Mouse (Mus musculus): ENCODE results near the gene Ccdc106. TPM values are rescaled to one million over a fixed set of nuclear protein-coding genes. Genes with fewer than 3 reads are reported as not detected.

The Ccdc106 gene
- total RNA-seq, 2 experiments from 2014 or later: 0.26 to 0.32 TPM

DNA sequence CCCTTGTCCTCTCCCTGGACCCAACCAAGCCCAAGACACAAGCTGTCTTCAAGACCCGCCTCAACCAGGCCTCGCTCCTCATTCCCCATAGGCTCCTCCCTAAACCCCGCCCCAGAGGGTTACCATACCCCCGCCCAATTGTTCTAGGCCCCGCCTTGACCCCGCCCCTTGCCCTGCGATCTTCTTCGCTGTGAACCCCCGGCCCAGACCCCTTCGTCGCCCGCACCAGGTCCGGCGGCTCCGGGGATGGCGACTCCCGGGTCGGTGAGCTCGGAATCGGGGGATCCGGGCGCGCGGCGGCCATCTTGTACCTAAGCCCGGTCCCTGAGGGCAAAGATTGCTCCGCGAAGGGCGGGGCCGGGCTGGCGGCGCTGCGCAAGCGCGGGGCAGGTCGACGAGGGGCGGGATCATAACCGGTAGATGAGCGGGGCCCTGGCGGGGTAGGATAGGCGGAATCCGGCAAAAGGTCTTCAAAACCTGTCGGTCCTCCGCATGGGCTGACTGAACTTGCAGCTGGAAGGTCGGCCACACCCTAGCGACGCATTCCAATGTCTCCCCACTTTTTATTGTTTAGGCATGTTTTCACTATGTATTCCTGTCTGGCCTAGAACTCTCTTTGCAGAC, 17.9 kb downstream of the Ccdc106 start, which contains the start of gene Zfp784:
Zfp784 (minus strand) TSS at position 338 of the 624 bp plus-strand sequence.
- peak; percentile 96 for DNase-seq
- intact Hi-C loops (cut with DNase I): no loop called here

DNA sequence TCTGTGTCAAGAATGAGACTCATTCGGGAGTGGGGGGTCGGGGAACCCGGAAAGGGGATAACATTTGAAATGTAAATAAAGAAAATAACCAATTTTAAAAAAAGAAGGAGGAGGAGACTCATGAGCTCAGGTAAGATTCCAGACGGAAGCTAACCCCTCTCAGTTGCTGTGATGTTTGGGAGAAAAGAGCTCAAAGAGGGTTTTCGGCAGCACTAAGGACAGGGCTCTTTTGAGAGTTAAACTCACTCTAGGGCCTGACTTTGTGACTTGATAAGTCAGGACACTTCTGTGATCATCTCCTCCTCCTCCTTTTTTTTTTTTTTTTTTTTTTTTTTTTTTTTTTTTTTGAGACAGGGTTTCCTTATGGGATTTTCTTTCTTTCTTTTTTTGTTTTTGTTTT, 18.6 kb downstream of the Ccdc106 start:
- DNase-seq: no peak
- intact Hi-C loops (cut with DNase I): no loop called here

DNA sequence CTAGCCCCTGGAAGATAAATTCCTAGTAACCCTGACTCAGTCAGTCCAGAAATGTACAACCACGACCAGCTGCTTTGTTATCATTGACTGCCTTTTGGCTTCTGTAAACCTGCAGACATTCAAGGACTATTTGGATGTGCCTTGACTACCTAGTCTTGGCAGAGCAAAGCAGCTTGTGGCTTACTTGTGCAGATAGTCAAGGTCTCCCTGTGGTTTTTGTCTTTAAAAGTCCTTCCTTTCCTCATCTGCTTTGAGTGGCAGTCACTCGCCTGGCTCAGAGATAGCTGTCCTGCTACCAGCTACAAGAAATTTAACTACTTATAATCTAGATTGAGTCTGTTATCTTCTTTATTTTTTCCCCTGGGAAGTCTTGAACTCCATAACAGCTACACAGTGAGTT, 24.6 kb downstream of the Ccdc106 start:
- intact Hi-C loops (cut with DNase I): no loop called here
- no peak for DNase-seq

DNA sequence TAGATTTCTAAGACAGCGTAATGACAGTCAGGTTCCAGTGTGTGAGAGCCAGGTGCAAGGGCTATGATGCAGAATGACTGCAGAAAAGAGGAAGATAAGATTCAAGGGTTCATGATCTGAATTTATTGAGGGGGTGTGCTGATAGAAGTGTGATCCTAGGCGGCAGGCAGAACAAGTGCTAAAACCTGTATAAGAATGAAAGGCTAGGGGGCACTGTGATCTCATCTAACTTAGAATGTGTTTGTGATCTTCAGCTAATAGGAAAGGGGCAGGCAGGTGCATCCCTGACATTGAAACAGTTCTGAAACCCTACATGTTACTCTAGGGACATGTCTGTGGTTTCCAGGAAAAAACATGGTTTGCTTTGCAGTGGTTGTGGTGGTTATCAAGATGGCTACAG, 25.8 kb downstream of the Ccdc106 start:
- intact Hi-C loops (cut with DNase I): no loop called here

DNA sequence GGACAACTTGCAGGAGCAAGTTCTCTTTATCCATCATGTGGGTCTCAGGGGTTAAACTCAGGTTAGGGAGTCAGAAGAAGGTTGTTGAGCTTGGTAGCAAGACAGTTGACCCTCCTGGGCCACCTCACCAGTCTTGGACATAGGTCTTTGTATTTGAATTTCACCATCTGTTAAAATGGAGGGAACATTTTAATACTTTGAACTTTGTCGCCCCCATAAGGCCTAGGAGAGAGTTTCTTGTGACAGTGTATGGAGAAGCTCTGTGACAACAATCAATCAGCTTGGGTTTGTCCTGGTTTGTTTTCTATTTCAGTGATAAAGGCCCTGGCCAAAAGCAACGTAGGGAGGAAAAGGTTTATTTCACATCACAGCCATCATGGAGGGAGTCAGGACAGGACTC, 27.0 kb downstream of the Ccdc106 start:
- DNase-seq: peak; percentile 53 to 68
- intact Hi-C loops (cut with DNase I): loop anchor here (1.0 kb wide), 1 partner anchor 104 kb away; no protein-coding TSS in a partner anchor

More for the DNA sequence above, 25.8 kb downstream of the Ccdc106 start:
- DNase-seq: no peak

DNA sequence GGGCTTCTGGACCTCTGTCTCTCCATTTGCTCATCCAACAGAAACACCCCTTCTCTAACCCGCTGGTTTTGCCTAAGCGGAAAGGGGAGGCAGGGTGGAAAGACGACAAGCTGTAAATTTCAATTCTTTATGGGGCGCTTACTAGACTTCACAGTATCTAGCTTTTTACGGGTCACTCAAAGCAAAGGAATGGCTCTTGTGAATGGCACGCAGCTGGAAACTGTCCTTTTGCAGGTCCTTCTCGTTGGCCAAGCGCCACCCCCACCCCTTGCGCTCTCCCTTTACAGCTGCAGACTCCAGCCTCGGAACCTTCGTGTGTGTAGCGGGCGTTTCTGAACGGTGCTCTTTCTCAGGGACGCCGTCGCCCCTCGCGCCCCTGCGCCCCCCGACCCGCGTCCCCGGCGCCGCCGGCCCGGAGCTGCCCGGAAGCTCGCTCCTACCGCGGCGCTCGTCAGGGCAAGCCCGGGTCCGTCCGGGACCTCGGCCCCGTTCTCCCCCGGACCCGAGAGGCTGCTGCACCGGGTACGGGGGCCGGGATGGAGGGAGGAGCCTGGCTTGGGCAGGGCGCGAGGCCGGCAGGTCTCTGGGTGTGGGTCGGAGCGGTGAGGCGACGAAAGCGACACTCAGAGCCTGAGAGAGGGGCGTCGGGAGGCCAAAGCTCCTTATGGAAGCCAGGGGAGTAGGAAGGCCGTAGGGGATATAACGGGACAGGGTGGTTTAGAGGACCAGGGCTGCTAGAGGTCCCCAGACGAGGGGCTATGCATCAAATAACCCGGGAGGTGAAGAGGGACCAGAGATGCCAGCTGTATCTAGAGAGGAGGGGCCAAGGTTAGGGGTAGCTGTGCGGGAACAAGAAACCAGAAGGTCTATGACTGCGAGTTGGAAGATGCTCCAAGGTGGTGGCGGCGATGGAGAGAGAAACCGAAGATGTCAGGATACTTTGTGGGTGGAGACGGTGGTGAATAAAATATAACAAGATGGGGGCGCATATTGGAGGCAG, 31.1 kb downstream of the Ccdc106 start, which contains the start of gene Zfp580:
Zfp580 (plus strand) TSS at position 346 of the 1,000 bp plus-strand sequence.
- peak; percentile 83 to 87 for DNase-seq
- intact Hi-C loops (cut with DNase I): loop anchor here (2.0 to 10.0 kb wide), 2 partner anchors 55 to 367 kb away; partner anchors contain the start of genes Hspbp1 and Zfp579

DNA sequence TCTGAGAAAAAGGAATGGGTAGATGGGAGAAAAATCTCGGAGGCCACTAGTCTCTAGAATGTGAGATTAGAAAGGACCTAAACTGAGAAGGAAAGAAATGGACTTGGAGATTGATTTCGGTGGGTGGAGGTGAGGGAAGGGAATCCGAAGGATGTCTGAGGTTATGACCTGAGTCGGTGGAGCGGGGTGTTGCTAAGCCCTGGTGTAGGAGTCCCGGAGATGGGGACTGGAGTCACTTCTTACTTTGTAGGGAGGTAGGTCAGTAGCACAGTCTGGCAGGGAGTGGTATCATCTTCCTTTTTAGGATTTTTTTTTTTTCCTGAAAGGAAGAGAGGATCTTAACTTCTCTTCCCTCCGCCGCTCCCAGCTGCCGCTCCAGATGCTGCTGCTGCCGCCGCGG, 32.1 kb downstream of the Ccdc106 start:
- intact Hi-C loops (cut with DNase I): loop anchor here (10.0 kb wide), 1 partner anchor 368 kb away; the partner anchor contains the start of gene Hspbp1
- no peak for DNase-seq

DNA sequence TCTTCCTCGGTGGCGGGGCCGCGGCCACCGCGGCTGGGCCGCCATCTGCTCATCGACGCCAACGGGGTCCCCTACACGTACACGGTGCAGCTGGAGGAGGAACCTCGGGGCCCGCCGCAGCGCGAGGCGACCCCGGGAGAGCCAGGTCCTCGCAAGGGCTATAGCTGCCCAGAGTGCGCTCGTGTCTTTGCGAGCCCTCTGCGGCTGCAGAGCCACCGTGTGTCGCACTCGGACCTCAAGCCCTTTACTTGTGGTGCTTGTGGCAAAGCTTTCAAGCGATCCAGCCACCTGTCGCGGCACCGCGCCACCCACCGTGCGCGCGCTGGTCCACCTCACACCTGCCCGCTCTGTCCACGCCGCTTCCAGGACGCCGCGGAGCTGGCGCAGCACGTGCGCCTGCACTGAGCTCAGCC, 32.6 kb downstream of the Ccdc106 start:
- no peak for DNase-seq
- intact Hi-C loops (cut with DNase I): loop anchor here (10.0 kb wide), 1 partner anchor 368 kb away; the partner anchor contains the start of gene Hspbp1

DNA sequence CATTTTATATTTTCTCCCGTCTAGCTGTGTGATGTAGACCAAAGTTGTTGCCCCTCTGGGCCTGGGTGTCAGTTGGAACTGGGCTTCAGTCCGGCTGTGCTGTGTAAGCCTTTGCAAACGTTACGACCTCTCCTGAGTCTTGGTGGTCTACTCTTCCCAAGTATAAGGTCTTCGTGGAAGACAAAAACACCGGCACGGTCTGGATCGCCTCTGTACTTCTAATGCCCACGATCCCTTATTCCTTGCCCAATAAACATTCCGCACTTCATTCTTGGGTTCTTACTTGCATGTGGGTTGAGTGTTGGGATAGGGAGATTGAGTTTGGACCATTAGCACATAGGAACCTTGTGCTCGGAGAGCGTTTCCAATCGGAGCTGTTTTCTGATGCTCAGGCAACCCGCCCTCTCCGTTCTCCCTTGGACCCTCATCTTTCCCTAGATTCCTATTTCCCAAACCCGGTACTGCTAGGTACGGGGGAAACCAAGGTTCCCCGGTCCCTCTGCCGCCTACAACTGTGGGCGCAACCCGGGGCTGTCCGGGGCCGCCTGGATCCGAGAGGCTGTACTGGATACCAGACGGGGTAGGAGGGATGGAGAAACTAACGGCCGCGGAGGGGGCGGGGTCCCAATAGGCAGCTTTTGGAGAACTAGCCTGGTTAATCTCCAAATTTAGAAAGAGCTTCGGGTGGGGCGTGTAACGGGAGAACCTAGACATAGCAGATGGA, 33.3 kb downstream of the Ccdc106 start:
- intact Hi-C loops (cut with DNase I): loop anchor here (10.0 kb wide), 1 partner anchor 369 kb away; the partner anchor contains the start of gene Hspbp1
- no peak for DNase-seq

DNA sequence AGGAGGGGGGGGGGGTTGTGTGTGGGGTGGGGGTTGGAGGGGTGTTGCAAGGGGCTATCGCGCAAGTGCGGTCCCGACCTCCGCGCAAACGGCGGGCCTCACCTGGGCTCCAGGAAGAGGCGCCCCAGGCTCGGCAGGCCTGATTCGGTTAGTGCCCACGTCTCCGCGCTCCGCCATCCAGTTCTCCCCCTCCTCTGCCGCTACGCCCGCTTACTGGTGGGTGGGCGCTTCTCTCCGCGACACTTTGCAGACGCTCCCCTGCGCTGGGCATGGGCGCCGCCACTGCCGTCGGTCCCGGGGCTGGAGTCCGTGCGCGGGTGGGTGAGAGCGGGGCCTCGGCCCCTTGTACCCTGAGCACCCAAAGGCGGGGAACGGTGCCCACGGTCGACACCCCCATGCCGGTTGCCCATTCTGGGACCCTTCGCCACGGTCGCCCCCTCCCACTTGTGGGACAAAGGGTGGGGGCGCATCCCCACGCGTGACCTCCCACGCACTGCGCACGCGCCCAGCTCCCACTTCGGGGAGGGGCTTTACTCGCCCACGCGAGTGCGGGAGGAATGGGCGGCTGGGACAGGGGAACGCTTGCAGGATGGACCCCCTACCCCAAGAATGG, 36.4 kb downstream of the Ccdc106 start:
- intact Hi-C loops (cut with DNase I): loop anchor here (10.0 kb wide), 1 partner anchor 372 kb away; the partner anchor contains the start of gene Hspbp1
- DNase-seq: no peak

DNA sequence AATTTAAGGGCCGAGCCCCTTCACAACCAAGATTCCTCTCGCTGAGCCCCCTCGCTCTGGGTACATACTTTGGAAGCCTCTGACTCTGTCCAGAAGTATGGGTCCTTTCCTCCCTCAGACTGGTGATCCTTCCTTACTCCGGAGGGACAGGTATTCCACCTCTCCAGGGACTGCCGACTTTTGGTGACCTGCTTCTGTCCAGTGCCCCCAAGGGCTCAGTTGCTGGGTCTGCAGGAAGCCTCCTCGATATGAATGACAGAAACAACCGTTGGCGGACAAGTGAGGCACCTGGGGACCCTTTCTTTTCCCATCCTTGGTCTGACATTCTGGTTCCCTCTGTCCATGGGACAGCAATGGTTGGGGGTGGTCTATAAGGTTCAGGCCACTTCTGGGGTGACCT, 37.0 kb downstream of the Ccdc106 start:
- intact Hi-C loops (cut with DNase I): loop anchor here (10.0 kb wide), 1 partner anchor 373 kb away; the partner anchor contains the start of gene Hspbp1
- no peak for DNase-seq

DNA sequence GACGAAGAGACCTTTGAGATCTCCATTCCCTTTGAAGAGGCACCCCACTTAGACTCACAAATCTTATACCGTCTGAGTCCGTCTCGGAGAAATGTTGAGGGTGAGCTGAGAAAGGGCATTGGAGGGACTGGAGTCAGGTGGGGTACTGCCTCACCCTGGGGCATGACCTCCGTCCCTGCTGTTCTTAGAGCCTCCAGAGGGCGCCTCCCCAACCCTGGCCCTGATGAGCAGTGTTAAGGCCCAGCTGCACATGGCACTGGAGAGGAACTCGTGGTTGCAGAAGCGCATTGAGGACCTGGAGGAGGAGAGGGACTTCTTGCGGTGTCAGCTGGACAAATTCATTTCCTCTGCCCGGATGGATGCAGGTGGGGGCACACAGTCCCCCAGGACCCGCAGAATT, 37.5 kb downstream of the Ccdc106 start:
- no peak for DNase-seq
- intact Hi-C loops (cut with DNase I): loop anchor here (10.0 kb wide), 1 partner anchor 373 kb away; the partner anchor contains the start of gene Hspbp1

DNA sequence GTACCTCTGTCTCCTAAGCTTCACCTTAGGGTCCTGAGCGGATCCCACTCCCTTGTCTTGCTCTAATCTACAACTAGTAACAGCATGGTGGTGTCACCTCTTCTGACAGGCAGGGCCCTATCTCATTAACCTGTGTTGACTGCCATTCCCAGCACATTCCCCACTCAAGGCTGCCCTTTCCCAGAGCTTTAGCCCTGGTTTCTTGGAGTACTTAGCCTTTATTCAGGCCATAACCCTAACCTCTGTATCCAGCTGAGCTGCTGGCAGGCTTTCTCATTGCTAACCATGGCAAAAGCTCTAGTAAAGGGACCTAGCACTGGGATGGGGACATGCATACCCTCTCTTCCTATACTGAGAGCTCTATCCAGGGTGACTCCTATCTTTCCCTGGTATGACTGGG, 38.3 kb downstream of the Ccdc106 start:
- DNase-seq: no peak
- intact Hi-C loops (cut with DNase I): loop anchor here (10.0 kb wide), 1 partner anchor 374 kb away; the partner anchor contains the start of gene Hspbp1

DNA sequence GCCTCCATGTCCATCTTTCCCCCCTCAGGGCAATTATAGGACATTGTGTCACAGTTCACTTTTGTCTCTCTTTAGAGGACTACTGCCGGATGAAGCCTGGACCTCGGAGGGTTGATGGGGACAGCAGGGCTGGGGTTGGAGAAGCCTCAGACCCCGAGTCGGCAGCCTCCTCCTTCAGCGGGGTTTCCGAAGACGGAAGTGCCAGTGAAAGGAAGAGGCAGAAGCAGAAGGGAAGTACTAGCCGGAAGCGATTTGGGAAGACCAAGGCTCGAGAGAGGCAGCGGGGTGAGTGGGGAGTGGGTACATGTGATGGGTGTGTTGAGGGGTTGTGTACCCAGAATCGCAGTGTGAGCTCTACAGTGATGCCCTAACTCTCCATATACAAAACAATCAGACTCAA, 39.1 kb downstream of the Ccdc106 start:
- intact Hi-C loops (cut with DNase I): loop anchor here (10.0 kb wide), 1 partner anchor 375 kb away; the partner anchor contains the start of gene Hspbp1
- DNase-seq: no peak

DNA sequence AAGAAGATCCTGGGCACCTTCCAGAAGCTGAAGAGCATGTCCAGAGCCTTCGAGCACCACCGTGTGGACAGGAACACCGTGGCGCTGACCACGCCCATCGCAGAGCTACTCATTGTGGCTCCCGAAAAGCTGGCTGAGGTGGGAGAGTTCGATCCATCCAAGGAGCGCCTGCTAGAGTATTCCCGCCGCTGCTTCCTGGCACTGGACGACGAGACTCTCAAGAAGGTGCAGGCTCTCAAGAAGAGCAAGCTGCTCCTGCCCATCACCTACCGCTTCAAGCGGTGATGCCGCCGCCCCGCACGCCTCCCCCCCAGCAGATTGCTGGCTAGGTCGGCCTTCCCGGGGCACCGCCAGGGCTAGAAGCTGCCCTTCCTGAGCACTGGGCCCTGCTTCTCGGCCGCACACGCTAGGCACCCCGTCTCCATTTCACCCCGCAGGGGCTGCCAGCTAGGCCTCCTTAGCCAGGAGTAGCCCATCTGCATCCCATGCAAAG, 39.9 kb downstream of the Ccdc106 start:
- intact Hi-C loops (cut with DNase I): loop anchor here (2.0 to 5.0 kb wide), 3 partner anchors 45 to 248 kb away; partner anchors contain the start of genes Fiz1, Gm44973, Ube2s and Zfp524
- DNase-seq: peak; percentile 85 to 86

DNA sequence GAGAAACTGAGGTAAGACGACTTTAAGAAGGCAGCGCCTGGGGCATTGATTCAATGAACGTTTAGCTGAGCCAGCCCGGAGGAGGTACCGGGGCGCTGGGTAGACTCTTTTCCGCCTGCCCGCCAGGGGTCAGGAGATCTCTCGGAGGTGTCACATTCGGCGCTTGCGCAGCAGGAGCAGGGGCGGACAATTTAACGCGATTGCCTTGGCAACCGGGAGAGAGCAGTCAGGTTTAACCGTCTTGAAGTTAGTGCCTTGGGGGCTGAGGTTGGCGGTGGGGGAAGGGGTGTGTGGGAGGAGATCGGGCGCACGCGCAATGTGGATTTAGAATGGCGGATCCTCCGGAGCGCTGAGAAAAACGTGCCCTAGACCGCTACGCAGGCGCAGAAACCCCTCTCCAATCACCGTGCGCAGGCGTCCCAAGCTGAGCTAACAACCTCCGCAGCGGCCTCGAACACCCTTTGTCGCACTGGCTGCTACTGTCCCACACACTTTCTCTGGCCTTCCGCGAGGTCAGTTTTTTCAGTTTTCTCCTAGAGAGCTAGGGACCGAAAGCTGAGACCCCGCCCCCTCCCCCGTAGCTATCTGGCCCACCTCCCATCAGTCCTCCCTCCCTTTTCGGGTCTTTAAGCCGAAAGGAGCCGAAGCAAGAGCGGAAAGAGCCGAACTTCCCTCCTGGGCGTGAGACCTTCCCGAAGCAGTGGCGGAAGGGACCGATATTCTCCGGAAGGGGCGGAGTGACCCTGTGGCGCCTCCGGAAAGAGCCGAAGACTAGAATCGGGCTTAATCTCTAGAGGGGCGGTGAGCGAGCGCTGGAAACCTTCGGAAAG, 40.8 kb downstream of the Ccdc106 start:
- DNase-seq: peak; percentile 99
- intact Hi-C loops (cut with DNase I): loop anchor here (2.0 to 5.0 kb wide), 3 partner anchors 46 to 249 kb away; partner anchors contain the start of genes Fiz1, Gm44973, Ube2s and Zfp524

DNA sequence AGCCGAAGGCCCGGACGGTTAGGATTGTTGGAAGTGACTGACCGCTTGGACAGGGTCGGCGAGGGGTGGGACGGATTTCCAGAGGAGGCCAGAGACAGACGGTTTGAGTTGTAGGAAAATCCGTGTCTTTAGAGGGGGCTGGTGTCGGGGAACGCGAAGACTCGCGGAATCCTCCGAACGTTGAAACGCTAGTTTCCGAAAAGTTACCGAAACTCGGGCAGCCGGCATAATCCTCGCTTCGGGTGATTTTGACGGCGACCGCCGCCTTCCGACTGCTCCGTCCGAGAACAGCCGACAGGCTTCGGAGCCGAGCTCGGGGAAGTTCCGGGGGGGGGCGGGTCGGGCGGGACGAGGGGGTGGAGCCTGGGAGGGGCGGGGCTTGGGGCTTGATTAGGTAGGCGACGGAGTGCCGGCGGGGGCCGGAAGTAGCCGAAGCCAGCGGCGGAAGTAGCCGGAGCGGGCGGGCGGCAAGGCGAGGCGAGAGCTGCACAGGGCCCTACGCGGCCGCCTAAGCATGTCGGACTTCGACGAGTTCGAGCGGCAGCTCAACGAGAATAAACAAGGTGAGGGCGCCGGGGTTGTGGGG, 41.5 kb downstream of the Ccdc106 start, which contains the start of gene U2af2:
U2af2 (plus strand) TSS at position 370 of the 586 bp plus-strand sequence.
- DNase-seq: peak; percentile 96
- intact Hi-C loops (cut with DNase I): loop anchor here (2.0 to 5.0 kb wide), 3 partner anchors 47 to 250 kb away; partner anchors contain the start of genes Fiz1, Gm44973, Ube2s and Zfp524

Data from heart, postnatal 10 days (tissue).